Mouse (Mus musculus): ENCODE measurements around the gene Fitm2.

- TF ChIP-seq CTCF (IDR thresholded peaks at IDR 0.05; ENCODE audit: control insufficient read depth, insufficient read depth, insufficient read length), result no peak
- TF ChIP-seq MYOG (IDR thresholded peaks at IDR 0.05; ENCODE audit: control insufficient read depth, extremely low read depth, insufficient read length), result no peak
- no peak for TF ChIP-seq USF1 (IDR thresholded peaks at IDR 0.05; ENCODE audit: low read depth)
- TF ChIP-seq MAX (IDR thresholded peaks at IDR 0.05), result no peak
Measured at GRCm38 (mm10) chr2:163467585-163467984, 4.8 kb downstream of the Fitm2 start.

All from C2C12 (cell line).